Mouse (Mus musculus) hindbrain, embryonic 16.5 days (tissue): Measurements from ENCODE around the gene Nrip1. TPM values are rescaled to one million over a fixed set of nuclear protein-coding genes. Genes with fewer than 3 reads are reported as not detected.

Experiments used
- ATAC-seq: fragments of 200-750 bp; cut with Nextera tagmentation; 2 replicates; pipeline ENCODE4 v1.8.0; 2017; ENCODE audit warnings: moderate TSS enrichment, moderate library complexity
- H3K27ac ChIP-seq: fragments of 300-500 bp; sonication (generic); 2 replicates; pipeline ENCODE4 v1.5.1; 2014; ENCODE audit warnings: low read depth, mild to moderate bottlenecking, control low read depth, low read length, moderate library complexity
- H3K27me3 ChIP-seq: fragments of 300-500 bp; sonication (generic); replicated peaks from 2 replicates; pipeline ENCODE4 v1.6.1; 2014; ENCODE audit warnings: low read length; ENCODE audit not compliant: control insufficient read depth, insufficient read depth
- H3K36me3 ChIP-seq: fragments of 300-500 bp; sonication (generic); 2 replicates; pipeline ENCODE4 v1.6.1; 2014; ENCODE audit warnings: mild to moderate bottlenecking, low read length, moderate library complexity, mixed read lengths; ENCODE audit not compliant: control insufficient read depth, insufficient read depth
- H3K4me1 ChIP-seq: fragments of 300-500 bp; sonication (generic); 2 replicates; pipeline ENCODE4 v1.6.1; 2014; ENCODE audit warnings: low read depth, low read length; ENCODE audit not compliant: control insufficient read depth, insufficient read depth
- H3K4me2 ChIP-seq: fragments of 300-500 bp; sonication (generic); 2 replicates; pipeline ENCODE4 v1.6.1; 2014; ENCODE audit warnings: mild to moderate bottlenecking, low read length, control low read depth, moderate library complexity
- H3K4me3 ChIP-seq: fragments of 300-500 bp; sonication (generic); 2 replicates; pipeline ENCODE4 v1.5.1; 2014; ENCODE audit warnings: mild to moderate bottlenecking, low read length, control low read depth, moderate library complexity
- H3K9ac ChIP-seq: fragments of 300-500 bp; sonication (generic); 2 replicates; pipeline ENCODE4 v1.6.1; 2014; ENCODE audit warnings: low read depth, mild to moderate bottlenecking, control low read depth, low read length, moderate library complexity
- H3K9me3 ChIP-seq: fragments of 300-500 bp; sonication (generic); 2 replicates; pipeline ENCODE4 v1.6.1; 2014; ENCODE audit warnings: mild to moderate bottlenecking, low read length, moderate library complexity; ENCODE audit not compliant: control insufficient read depth
- WGBS: fragments of 180-500 bp; shearing (Covaris S2); extraction: QIAGEN DNeasy Blood & Tissue Kit; methylation state at CpG from one replicate; pipeline ENCODE4 v1.1.7; 2014; 5-methylcytosine and 5-hydroxymethylcytosine counted together
- polyA plus RNA-seq: library from polyadenylated mRNA; unstranded; fragments of >200 nt; fragmentation: Nextera tagmentation; extraction: Ambion mirVana; gene quantifications from 2 replicates; pipeline ENCODE4 v1.2.1, GENCODE M21; 2015

Nrip1 gene
- polyA plus RNA-seq, 1 experiment from 2014 or later: 29.0 TPM

DNA sequence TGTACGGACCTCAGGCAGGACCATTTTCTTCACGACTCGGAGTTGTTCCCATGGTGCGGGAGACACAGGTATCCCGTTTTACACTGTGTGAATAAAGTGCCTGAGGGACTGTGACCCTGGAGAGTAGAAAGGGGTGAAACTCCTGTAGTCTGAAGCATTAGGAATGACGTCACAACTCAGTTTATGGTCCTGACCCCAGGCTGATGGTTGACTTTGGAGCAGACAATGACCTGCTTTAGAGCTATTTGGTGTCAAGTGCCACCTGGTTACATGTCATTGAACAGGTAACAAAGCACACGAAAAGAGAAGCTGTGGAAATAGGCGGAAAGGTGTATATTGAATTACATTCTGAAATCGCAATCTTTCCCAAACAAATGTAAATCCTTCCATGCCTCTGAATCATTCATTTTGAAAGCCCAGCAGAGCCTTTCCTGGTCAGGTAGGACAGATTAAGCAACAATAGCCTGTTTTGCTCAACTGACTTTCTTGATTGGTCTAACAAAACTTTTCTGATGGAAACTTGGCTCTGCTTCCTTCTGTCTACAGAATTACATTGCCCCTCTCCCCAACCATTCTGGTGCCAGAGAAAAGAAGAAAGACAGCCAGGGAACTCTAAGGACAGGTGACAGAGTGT, 106.9 kb downstream of the Nrip1 start:
- no peaks in the 10 kb centered on the region for H3K4me1 ChIP-seq
- no peak for ATAC-seq
- 85% methylated on average over 9 of the region's 9 CpGs for WGBS
- H3K4me2 ChIP-seq: no peak overlapping the region
- H3K4me3 ChIP-seq: no peak overlapping the region
- H3K27me3 ChIP-seq: no peaks in the 10 kb centered on the region
- H3K9me3 ChIP-seq: no peaks in the 10 kb centered on the region
- no peak overlapping the region for H3K27ac ChIP-seq
- no peaks in the 10 kb centered on the region for H3K36me3 ChIP-seq
- H3K9ac ChIP-seq: no peak overlapping the region

DNA sequence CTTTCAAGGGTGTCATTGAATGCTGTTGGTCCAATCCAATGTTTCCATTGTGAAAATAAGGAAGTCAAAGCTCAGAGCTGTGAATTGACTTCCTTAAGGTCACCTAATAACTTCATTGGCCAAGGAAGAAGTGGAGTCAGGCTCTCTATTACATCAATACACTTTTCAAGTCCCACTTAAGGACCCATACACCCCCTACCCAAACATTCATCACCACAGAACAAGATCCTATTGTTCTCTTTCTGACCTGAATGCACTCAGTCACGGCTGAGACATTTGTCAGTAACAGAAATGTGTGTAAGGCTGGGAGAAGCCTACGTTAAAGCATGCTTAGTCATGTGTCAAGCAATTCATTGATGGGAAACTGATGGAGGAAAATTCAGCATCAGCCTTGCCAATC, 107.8 kb downstream of the Nrip1 start:
- no peak overlapping the region for H3K4me3 ChIP-seq
- 22% methylated on average over 2 of the region's 2 CpGs for WGBS
- no peak overlapping the region for H3K9ac ChIP-seq
- H3K27ac ChIP-seq: no peak overlapping the region
- no peak for ATAC-seq
- H3K4me1 ChIP-seq: no peaks in the 10 kb centered on the region
- H3K36me3 ChIP-seq: no peaks in the 10 kb centered on the region
- no peaks in the 10 kb centered on the region for H3K9me3 ChIP-seq
- no peaks in the 10 kb centered on the region for H3K27me3 ChIP-seq
- no peak overlapping the region for H3K4me2 ChIP-seq

DNA sequence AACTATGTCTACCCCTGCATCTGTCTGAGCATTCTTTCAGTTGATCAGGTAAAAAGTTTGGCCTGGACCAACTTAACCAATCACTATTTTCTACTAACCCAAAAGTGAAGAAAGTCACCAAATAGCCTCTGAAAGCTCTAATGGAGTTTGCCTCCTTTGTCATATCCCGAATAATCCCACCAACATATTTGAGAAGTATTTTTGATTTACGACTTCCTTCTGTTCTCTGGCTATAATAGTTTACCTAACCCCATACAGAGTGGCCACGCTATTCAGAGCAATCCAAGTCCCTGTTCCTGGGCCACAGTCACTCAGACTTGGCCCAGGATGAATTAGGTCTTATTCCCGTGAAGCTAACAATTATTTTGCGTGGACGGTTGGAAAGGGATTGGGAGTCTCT, 108.3 kb downstream of the Nrip1 start:
- Histone ChIP-seq H3K9ac (no peak overlapping the region), H3K4me2 (no peak overlapping the region), H3K27me3 (no peaks in the 10 kb centered on the region), H3K9me3 (no peaks in the 10 kb centered on the region), H3K4me3 (no peak overlapping the region), H3K4me1 (no peaks in the 10 kb centered on the region), H3K36me3 (no peaks in the 10 kb centered on the region), H3K27ac (no peak overlapping the region)
- ATAC-seq: no peak
- WGBS: 71% methylated on average over 6 of the region's 6 CpGs

DNA sequence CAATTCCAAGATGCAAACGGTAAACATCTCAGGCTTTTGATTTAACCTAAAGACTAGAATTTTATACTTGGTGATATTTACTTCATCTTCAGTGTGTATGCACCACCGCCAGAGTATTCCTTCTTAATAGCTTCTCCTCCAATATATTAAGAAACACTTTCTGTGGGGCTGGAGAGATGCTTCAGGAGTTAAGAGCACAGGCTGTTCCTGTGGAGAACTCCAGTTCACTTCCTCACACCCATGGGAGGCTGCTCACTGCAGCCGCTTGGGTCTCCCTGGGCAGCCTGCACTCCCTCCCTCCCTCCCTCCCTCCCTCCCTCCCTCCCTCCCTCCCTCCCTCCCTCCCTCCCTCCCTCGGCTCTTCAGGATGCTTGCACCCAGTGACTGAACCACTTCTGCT, 110.2 kb downstream of the Nrip1 start:
- H3K27ac ChIP-seq: no peak overlapping the region
- no peak overlapping the region for H3K9ac ChIP-seq
- 76% methylated on average over 3 of the region's 4 CpGs for WGBS
- H3K4me3 ChIP-seq: no peak overlapping the region
- H3K4me2 ChIP-seq: no peak overlapping the region
- H3K27me3 ChIP-seq: no peaks in the 10 kb centered on the region
- H3K9me3 ChIP-seq: no peaks in the 10 kb centered on the region
- no peaks in the 10 kb centered on the region for H3K4me1 ChIP-seq
- ATAC-seq: no peak
- H3K36me3 ChIP-seq: no peaks in the 10 kb centered on the region

DNA sequence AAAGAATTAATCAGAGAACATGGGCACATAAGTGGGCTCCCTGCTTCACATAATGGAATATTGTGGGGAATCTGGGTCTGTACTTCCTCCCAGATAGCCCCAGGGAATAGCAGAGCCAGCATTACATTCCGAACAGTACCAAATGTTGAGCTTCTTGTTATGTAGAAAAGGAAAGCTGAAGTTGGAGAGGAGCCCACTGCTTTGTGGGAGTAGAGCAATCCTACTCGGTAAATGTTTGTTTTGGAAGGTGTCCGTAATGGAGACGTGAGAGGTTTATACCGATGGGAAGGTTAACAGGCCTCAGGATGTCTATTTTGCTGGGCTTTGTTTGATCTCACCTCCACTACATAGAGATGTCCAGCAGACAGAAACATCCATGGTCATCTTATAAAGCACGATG, 113.3 kb downstream of the Nrip1 start:
- Histone ChIP-seq H3K4me1 (no peaks in the 10 kb centered on the region), H3K27me3 (no peaks in the 10 kb centered on the region)

DNA sequence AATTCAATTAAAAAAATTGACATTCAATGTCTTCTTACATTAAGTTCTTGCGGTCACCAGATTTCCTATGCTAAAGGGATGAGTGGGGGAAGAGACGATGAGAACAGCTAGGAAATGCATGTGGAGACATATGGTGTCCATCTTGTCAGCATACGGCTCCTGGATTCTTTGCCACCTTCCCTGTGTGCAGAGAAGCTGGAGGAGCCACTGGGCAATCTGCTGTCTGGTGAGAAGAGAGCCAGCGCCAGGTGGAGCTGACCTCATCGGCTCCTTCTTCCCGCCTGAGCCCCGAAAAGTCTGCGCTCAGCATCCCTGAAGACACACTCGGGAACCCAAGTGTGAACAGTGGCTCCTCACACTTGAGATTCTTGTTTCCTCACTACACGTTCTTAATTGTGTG, 121.8 kb downstream of the Nrip1 start:
- no peaks in the 10 kb centered on the region for H3K36me3 ChIP-seq
- H3K9me3 ChIP-seq: no peaks in the 10 kb centered on the region
- no peak overlapping the region for H3K27ac ChIP-seq
- no peak overlapping the region for H3K4me2 ChIP-seq
- no peak overlapping the region for H3K4me3 ChIP-seq
- WGBS: 87% methylated on average over 10 of the region's 10 CpGs
- ATAC-seq: no peak
- no peaks in the 10 kb centered on the region for H3K4me1 ChIP-seq
- no peak overlapping the region for H3K9ac ChIP-seq
- H3K27me3 ChIP-seq: no peaks in the 10 kb centered on the region

More for the DNA sequence above, 113.3 kb downstream of the Nrip1 start:
- 67% methylated on average over 6 of the region's 6 CpGs for WGBS
- H3K4me2 ChIP-seq: no peak overlapping the region
- H3K4me3 ChIP-seq: no peak overlapping the region
- H3K9me3 ChIP-seq: no peaks in the 10 kb centered on the region
- no peak overlapping the region for H3K27ac ChIP-seq
- no peaks in the 10 kb centered on the region for H3K36me3 ChIP-seq
- no peak overlapping the region for H3K9ac ChIP-seq
- no peak for ATAC-seq

DNA sequence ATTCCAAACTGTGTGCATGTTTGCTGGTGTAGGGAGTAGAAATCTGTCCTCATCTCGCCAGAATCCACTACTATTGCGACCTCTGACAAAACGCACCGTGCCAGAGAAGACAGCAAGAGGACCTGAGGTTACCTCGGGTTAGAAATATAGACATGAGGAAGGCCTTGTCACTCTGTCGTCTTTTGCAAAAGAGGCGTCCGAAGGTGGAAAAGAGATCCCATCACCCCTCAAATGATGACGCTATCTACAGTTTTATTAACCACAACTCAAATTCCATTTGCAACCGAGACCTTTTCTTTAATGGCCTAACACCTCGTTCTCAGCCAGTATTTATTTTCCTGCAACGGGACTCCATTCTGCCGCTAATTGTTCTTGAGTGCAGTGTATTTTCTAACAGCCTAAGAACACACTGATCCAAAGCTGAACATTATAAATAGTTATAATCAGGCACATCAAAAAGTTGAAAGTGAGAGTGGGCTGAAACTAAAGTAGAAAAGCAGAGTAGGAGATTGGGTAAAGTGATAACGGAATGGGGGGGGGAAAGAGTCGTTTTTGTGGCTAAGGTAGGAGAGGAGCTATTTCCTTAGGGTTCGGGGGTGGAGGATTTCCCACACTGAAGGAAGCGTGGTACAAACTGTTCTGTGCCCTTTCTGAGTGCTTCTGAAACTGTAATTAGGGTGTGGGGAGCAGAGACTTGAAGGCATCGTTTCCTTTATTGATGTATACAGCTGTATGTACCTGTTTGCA, 124.1 kb downstream of the Nrip1 start:
- 87% methylated on average over 18 of the region's 18 CpGs for WGBS
- Histone ChIP-seq H3K27me3 (no peaks in the 10 kb centered on the region), H3K27ac (no peak overlapping the region), H3K4me2 (no peak overlapping the region), H3K36me3 (no peaks in the 10 kb centered on the region), H3K4me3 (no peak overlapping the region), H3K4me1 (no peaks in the 10 kb centered on the region), H3K9me3 (no peaks in the 10 kb centered on the region), H3K9ac (no peak overlapping the region)
- no peak for ATAC-seq

DNA sequence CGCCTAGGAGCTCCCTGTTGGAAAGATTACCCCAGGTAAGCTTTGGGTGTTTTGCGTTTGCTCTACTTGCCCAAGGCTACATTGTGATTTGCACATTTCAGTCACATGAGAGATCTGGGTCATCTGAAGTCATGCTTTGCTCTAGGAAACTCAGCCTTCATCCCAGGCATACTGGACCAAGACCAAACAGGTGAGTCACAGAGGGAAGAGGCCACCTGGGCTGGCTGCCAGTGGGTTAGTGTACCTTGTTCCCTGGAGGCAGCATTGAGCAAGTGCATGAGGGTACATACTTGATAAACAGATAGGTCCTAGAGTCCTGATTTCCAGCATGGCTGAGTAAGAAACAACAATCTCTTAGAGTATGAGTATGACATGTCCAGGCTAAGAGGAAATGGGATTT, 130.8 kb downstream of the Nrip1 start:
- Histone ChIP-seq H3K4me1 (no peaks in the 10 kb centered on the region), H3K27me3 (no peaks in the 10 kb centered on the region), H3K9me3 (no peaks in the 10 kb centered on the region), H3K4me3 (no peak overlapping the region), H3K36me3 (no peaks in the 10 kb centered on the region), H3K9ac (no peak overlapping the region), H3K4me2 (no peak overlapping the region), H3K27ac (no peak overlapping the region)
- no peak for ATAC-seq
- 98% methylated on average over 2 of the region's 2 CpGs for WGBS

DNA sequence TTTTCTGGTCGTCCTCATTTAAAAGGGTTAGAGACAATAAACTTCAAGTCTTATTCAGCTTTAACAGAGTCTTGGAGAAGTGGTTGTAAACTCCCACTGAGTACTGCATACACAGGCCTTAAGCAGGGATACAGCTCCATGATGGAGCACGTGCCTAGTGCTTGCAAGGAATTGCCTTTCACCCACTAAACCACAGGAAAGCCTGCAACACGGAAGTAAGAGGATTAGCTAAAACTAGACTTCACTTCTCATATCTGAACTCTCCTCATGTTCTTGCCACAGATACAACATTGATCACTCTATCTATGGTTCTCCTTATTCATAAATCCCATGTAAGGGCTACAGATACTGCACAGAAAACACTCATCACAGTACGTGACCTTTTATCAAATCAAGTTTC, 132.4 kb downstream of the Nrip1 start:
- Histone ChIP-seq H3K4me1 (no peaks in the 10 kb centered on the region), H3K27ac (no peak overlapping the region), H3K4me3 (no peak overlapping the region), H3K9ac (no peak overlapping the region), H3K9me3 (no peaks in the 10 kb centered on the region), H3K36me3 (no peaks in the 10 kb centered on the region), H3K4me2 (no peak overlapping the region), H3K27me3 (no peaks in the 10 kb centered on the region)
- 75% methylated on average over 4 of the region's 4 CpGs for WGBS
- no peak for ATAC-seq
